Mouse (Mus musculus): ENCODE measurements around the gene Fermt2.

The Fermt2 gene

GRCm38 (mm10) chr14:45529411-45530363 lies at the start of gene Fermt2:
Gene Fermt2, minus strand, starts transcription at chr14:45530118.
- peak; percentile 86 to 88 for DNase-seq (ENCODE audit: low spot score in 2 of 2)

- DNase-seq (ENCODE audit: low spot score in 2 of 2), result peak in 1 of 2 experiments; percentile 74
Observed at GRCm38 (mm10) chr14:45566066-45566937, 36.4 kb upstream of the Fermt2 start.

- peak; percentile 65 to 72 for DNase-seq (ENCODE audit: low spot score in 2 of 2)
Observed at GRCm38 (mm10) chr14:45565216-45566065, 35.5 kb upstream of the Fermt2 start.

- DNase-seq (ENCODE audit: low spot score in 2 of 2), result peak; percentile 71 to 74
Observed at GRCm38 (mm10) chr14:45563577-45563976, 33.7 kb upstream of the Fermt2 start.

GRCm38 (mm10) chr14:45561681-45562080 lies 31.8 kb upstream of the Fermt2 start:
- no peak for DNase-seq (ENCODE audit: low spot score in 2 of 2)

- DNase-seq (ENCODE audit: low spot score in 2 of 2), result no peak
Observed at GRCm38 (mm10) chr14:45559018-45559417, 29.1 kb upstream of the Fermt2 start.

- no peak for DNase-seq (ENCODE audit: low spot score in 2 of 2)
Observed at GRCm38 (mm10) chr14:45554336-45554735, 24.4 kb upstream of the Fermt2 start.

- peak; percentile 66 to 77 for DNase-seq (ENCODE audit: low spot score in 2 of 2)
Observed at GRCm38 (mm10) chr14:45553854-45554253, 23.9 kb upstream of the Fermt2 start.

GRCm38 (mm10) chr14:45552431-45552830 lies 22.5 kb upstream of the Fermt2 start:
- DNase-seq (ENCODE audit: low spot score in 2 of 2), result no peak

- peak in 1 of 2 experiments; percentile 56 for DNase-seq (ENCODE audit: low spot score in 2 of 2)
Observed at GRCm38 (mm10) chr14:45551121-45551768, 21.3 kb upstream of the Fermt2 start.

GRCm38 (mm10) chr14:45550010-45550647 lies 20.2 kb upstream of the Fermt2 start:
- peak in 1 of 2 experiments; percentile 49 for DNase-seq (ENCODE audit: low spot score in 2 of 2)

GRCm38 (mm10) chr14:45548118-45548517 lies 18.2 kb upstream of the Fermt2 start:
- no peak for DNase-seq (ENCODE audit: low spot score in 2 of 2)

- DNase-seq (ENCODE audit: low spot score in 2 of 2), result no peak
Observed at GRCm38 (mm10) chr14:45544905-45545304, 15.0 kb upstream of the Fermt2 start.

- no peak for DNase-seq (ENCODE audit: low spot score in 2 of 2)
Observed at GRCm38 (mm10) chr14:45544026-45544425, 14.1 kb upstream of the Fermt2 start.

GRCm38 (mm10) chr14:45539659-45540468 lies 9.9 kb upstream of the Fermt2 start:
- peak; percentile 77 to 78 for DNase-seq (ENCODE audit: low spot score in 2 of 2)

- DNase-seq (ENCODE audit: low spot score in 2 of 2), result peak in 1 of 2 experiments; percentile 54
Observed at GRCm38 (mm10) chr14:45530364-45531345, 737 bp upstream of the Fermt2 start.

- DNase-seq (ENCODE audit: low spot score in 2 of 2), result no peak
Observed at GRCm38 (mm10) chr14:45528861-45529260, 1.1 kb downstream of the Fermt2 start.

GRCm38 (mm10) chr14:45515771-45516170 lies 14.1 kb downstream of the Fermt2 start:
- no peak for DNase-seq (ENCODE audit: low spot score in 2 of 2)

All from right cerebral cortex, postnatal 10 days (tissue).